Mouse (Mus musculus) megakaryocyte, embryonic 14.5 days (primary cell): Measurements from ENCODE around the gene Phactr3.

Experiments
- FLI1 ChIP-seq: IDR thresholded peaks from 2 replicates; pipeline ENCODE4 v1.6.1; 2012; ENCODE audit warnings: low read length, inconsistent platforms, mixed read lengths
- GATA1 ChIP-seq: IDR thresholded peaks from 3 replicates; pipeline ENCODE4 v1.6.1; 2012; ENCODE audit warnings: mixed read lengths, low read length, inconsistent platforms, borderline replicate concordance

DNA sequence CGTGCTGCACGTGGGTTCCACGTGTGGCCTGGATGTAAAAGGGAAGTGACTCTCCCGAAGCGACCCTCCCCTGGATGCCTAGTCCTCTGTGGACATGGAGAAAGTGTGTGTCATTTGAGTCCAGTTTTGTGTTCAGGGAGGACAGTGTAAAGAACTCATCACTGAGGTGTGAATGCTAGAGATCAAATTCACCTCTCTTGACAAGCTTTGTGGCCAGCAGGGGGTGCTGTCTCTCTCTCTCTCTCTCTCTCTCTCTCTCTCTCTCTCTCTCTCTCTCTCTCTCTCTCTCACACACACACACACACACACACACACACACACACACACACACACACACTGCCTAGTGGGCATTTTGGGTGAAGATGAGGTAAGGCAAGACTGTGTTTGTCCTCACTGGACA is 168.5 kb downstream of the Phactr3 start:
- TF ChIP-seq GATA1 (no peak), FLI1 (no peak)
